Mouse (Mus musculus) midbrain, embryonic 11.5 days (tissue): ENCODE data around the gene Ddc. TPM values are rescaled to one million over a fixed set of nuclear protein-coding genes. Genes with fewer than 3 reads are reported as not detected.

Source experiments
- ATAC-seq: fragments of 200-750 bp; cut with Nextera tagmentation; 2 replicates; pipeline ENCODE4 v1.8.0; 2017; ENCODE audit warnings: moderate TSS enrichment, moderate library complexity; ENCODE audit not compliant: low FRiP score
- DNase-seq: peaks from one replicate; pipeline ENCODE4 v3.0.0; 2015; ENCODE audit warnings: low spot score; ENCODE audit errors: missing footprints
- H3K27ac ChIP-seq: fragments of 300-500 bp; sonication (generic); 2 replicates; pipeline ENCODE4 v1.5.1; 2014; ENCODE audit warnings: low read depth, low read length
- H3K27me3 ChIP-seq: fragments of 300-500 bp; sonication (generic); 2 replicates; pipeline ENCODE4 v1.6.1; 2014; ENCODE audit warnings: mild to moderate bottlenecking, low read length, moderate library complexity, mixed read lengths; ENCODE audit not compliant: control insufficient read depth, insufficient read depth
- H3K36me3 ChIP-seq: fragments of 300-500 bp; sonication (generic); 2 replicates; pipeline ENCODE4 v1.6.1; 2014; ENCODE audit warnings: mild to moderate bottlenecking, low read length, moderate library complexity, mixed read lengths; ENCODE audit not compliant: control insufficient read depth, insufficient read depth
- H3K4me1 ChIP-seq: fragments of 300-500 bp; sonication (generic); 2 replicates; pipeline ENCODE4 v1.6.1; 2014; ENCODE audit warnings: low read length; ENCODE audit not compliant: control insufficient read depth, insufficient read depth
- H3K4me2 ChIP-seq: fragments of 300-500 bp; sonication (generic); 2 replicates; pipeline ENCODE4 v1.6.1; 2014; ENCODE audit warnings: mild to moderate bottlenecking, moderate library complexity
- H3K4me3 ChIP-seq: fragments of 300-500 bp; sonication (generic); 2 replicates; pipeline ENCODE4 v1.5.1; 2014; ENCODE audit warnings: low read depth, low read length
- H3K9ac ChIP-seq: fragments of 300-500 bp; sonication (generic); 2 replicates; pipeline ENCODE4 v1.6.1; 2014; ENCODE audit warnings: low read length
- H3K9me3 ChIP-seq: fragments of 300-500 bp; sonication (generic); 2 replicates; pipeline ENCODE4 v1.6.1; 2016; ENCODE audit warnings: low read length; ENCODE audit not compliant: control insufficient read depth
- WGBS: fragments of 180-500 bp; shearing (Covaris S2); extraction: QIAGEN DNeasy Blood & Tissue Kit; methylation state at CpG from one replicate; pipeline ENCODE4 v1.1.7; 2014; 5-methylcytosine and 5-hydroxymethylcytosine counted together
- polyA plus RNA-seq: library from polyadenylated mRNA; unstranded; fragments of >200 nt; fragmentation: Nextera tagmentation; extraction: Ambion mirVana; gene quantifications from 2 replicates; pipeline ENCODE4 v1.2.1, GENCODE M21; 2014

Ddc gene
- polyA plus RNA-seq, 1 experiment from 2014 or later, result 18.0 TPM

DNA sequence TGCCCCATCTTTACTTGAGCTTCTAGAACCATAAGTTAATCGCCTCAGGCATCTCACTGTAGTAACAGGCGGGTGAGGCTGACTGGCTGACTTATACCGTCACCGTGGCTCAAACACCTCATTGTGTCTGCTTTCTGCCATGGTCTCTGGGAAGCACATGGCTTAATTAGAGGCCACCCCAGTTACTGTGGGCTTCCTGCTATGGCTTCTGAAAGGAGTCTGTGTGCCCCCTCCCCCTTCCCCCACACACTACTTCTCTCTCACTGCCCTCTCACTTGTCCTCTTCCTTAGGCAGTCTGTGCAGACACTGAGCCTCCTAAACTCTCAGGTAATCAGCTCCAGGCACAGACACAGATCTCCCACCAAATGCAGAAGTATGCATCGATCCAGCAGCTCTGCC lies 69.7 kb downstream of the Ddc start:
- Histone ChIP-seq H3K27me3 (no peaks in the 10 kb centered on the region), H3K9me3 (no peaks in the 10 kb centered on the region), H3K4me1 (peaks cover 65% of the 10 kb centered on the region), H3K4me2 (no peak overlapping the region), H3K36me3 (no peaks in the 10 kb centered on the region), H3K4me3 (no peak overlapping the region), H3K27ac (peak overlapping the region; percentile 67), H3K9ac (no peak overlapping the region; the same call in 1 of the 2 replicates)
- DNase-seq (peak; percentile 89), ATAC-seq (peak; percentile 45)
- 22% methylated on average over 5 of the region's 5 CpGs for WGBS

DNA sequence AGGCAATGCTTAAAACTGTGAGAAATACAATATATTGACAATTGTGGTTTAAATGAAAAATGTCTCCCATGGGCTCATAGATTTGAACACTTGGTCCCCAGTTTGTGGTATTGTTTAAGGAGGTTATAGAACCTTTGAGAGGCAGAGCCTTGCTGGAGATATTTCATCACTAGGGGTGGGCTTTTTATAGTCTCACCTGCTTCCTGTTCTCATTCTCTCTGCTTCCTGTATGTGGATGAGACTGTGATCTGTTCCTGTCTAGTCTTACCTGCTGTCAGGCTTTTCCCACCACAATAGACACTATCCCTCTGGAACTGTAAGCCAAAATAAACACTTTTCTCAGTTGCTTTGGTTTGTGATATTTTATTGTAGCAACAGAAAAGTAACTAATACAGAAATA lies 71.5 kb downstream of the Ddc start:
- ATAC-seq (no peak), DNase-seq (no peak)
- Histone ChIP-seq H3K4me3 (no peak overlapping the region), H3K9ac (no peak overlapping the region), H3K27ac (no peak overlapping the region), H3K4me1 (peaks cover 63% of the 10 kb centered on the region), H3K9me3 (no peaks in the 10 kb centered on the region), H3K27me3 (no peaks in the 10 kb centered on the region), H3K36me3 (no peaks in the 10 kb centered on the region), H3K4me2 (no peak overlapping the region)

DNA sequence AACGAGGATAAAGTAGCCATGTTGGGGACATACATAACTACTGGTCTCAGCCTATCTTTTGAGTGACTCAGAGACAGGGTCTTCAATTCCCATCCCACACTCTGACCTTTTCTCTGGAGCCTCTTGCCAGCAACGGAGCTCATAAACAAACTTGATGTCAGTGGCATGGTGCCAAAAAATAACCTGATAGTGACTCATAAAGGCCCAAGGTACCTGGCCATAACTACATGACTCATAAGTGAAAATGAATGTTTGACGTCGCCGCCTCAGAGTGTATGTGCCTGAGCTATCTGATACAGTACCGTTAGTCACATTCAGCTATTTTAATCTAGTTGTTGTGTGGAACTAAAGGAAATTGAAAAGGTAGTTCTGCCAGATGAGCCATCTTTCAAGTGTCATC lies 72.3 kb downstream of the Ddc start:
- Histone ChIP-seq H3K4me2 (no peak overlapping the region), H3K27me3 (no peaks in the 10 kb centered on the region), H3K9me3 (no peaks in the 10 kb centered on the region), H3K36me3 (no peaks in the 10 kb centered on the region), H3K4me3 (no peak overlapping the region), H3K27ac (no peak overlapping the region; the same call in 1 of the 2 replicates), H3K4me1 (peaks cover 64% of the 10 kb centered on the region), H3K9ac (no peak overlapping the region)
- DNase-seq (no peak), ATAC-seq (no peak)
- WGBS, result 90% methylated on average over 6 of the region's 6 CpGs

DNA sequence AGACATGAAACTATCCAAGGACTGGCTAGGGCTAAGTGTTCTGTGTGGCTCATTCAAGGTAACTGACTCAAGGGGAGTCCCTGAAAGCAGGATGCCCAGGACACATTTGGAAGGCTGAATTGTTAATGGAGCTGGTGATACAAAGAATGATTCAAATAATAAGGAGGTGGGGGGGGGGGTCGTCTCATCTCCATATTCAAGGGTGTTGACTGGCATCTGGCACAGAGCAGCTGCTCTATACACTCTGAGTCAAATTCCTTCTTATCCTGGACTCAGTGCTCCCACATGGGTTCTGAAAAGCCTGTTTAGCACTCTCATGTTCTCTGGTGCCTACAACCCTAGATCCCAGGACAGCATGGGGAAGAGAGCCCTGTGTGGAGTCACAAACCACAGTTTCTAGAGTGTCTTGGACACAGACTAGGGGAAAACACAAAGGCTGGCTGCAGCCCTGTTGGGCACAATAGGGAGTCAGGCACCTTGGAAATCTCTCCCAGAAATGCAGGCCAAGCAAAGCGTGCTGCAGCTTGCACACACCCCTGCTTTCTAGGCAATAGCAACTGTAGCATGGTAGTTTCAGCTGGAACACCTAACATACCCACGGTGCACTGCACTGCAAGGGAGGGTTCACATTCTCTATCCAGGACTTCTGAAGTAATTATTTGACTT lies 72.8 kb downstream of the Ddc start:
- Histone ChIP-seq H3K9ac (no peak overlapping the region), H3K4me3 (no peak overlapping the region), H3K4me1 (peaks cover 64% of the 10 kb centered on the region), H3K9me3 (no peaks in the 10 kb centered on the region), H3K27me3 (no peaks in the 10 kb centered on the region), H3K36me3 (no peaks in the 10 kb centered on the region), H3K27ac (peak overlapping the region; percentile 46; the same call in 1 of the 2 replicates), H3K4me2 (no peak overlapping the region)
- 48% methylated on average over 3 of the region's 3 CpGs for WGBS
- ATAC-seq (0 out of 2 replicates have a peak, but pooled peaks have one; percentile 10), DNase-seq (no peak)

DNA sequence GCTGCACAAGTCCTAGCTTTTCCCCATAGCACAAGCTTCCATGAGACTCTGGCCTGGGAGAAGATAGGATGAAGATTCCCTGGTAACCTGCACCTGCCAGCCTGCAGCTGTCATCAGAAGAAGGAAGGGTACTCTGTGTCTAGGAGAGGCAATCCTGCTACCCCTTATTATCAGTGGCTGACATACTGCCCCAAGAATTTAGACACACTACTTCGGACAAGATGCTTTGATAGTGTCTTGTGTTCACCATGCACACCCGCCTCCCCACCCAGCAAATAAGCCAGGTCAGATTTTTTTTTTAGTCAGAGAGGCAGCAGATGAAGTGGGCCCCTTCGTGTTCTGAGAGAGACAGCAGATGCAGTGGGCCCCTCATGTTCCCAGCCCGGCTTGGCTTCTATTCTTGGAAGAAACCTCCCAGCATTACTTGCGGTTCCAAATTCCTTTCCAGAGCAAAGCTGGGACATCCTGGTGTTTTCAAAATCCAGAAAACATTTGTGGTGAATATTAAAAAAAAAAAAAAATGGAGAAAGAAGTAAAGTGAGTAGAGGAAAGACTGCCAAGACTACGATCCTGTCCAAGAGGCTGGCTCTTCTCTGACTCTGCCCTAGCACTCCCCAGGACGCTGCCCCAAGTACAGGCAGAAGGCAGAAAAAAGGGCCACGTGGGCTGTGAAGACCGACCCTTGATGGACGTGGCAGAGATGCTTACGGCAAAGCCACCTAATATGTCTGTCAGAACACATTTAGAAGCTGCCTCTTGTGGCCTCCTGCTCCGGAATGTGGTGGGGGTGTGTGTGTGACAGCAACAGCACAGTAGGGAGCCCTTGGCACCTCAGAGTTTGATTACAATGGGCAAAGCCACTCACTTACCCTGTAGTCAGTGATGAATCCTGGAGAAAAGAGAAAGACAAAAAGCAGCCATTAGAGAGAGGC lies 73.7 kb downstream of the Ddc start:
- DNase-seq, result no peak

DNA sequence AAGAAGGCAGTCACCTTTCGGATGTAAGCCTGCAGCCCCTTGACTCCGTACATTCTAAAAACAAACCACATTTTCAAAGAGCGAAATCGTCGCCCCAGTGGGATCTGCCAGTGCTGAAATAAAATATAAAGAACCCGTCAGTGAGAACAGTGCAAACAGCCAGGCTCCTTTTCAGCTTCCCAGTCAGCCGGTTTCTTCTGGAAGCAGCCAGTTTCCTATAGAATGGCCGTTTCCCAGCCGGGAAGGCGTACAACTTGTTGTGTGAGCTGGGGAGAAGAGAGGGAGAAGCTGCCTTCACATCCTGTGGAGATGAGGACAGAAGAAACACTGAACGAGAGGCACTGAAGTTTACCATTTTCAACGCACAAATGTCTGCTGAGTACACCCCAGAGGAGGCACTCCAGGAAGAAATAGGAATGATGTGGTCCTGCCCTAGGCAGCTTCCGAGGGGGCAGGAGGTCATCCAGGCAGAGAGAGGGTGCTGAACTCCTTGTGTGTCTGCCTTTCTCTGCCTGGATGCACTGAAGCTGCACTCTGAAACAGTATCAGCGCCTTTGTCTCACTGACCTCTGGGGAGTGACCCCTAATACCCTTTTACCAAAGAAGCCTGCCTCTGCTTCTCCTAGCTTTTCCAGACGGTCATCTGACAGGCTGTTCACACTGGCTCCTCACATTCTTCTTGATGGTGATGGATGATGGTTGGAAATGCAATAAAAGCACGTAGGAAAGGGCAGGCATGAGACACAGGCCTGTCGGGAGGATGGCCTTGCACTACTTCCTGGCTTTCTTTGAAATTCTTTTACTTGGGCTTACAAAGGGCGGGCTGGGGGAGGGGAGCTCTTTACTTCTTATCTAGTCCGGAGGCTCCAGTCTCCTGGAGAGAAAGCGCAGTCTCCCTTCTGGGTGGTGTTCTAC lies 75.5 kb downstream of the Ddc start:
- Histone ChIP-seq H3K27ac (peak overlapping the region; percentile 90), H3K4me1 (peaks cover 44% of the 10 kb centered on the region), H3K4me2 (peak overlapping the region; percentile 19; the same call in 1 of the 2 replicates), H3K9ac (peak overlapping the region; percentile 46), H3K36me3 (no peaks in the 10 kb centered on the region), H3K9me3 (no peaks in the 10 kb centered on the region), H3K4me3 (no peak overlapping the region), H3K27me3 (no peaks in the 10 kb centered on the region)
- DNase-seq, result peak; percentile 94
- peak; percentile 43 for ATAC-seq
- 2% methylated on average over 20 of the region's 20 CpGs for WGBS

More for the DNA sequence above, 73.7 kb downstream of the Ddc start:
- Histone ChIP-seq H3K4me3 (no peak overlapping the region), H3K4me2 (no peak overlapping the region), H3K27ac (peak overlapping the region; percentile 41; the same call in 1 of the 2 replicates), H3K4me1 (peaks cover 57% of the 10 kb centered on the region), H3K27me3 (no peaks in the 10 kb centered on the region), H3K9me3 (no peaks in the 10 kb centered on the region), H3K36me3 (no peaks in the 10 kb centered on the region), H3K9ac (no peak overlapping the region)
- no peak for ATAC-seq
- WGBS, result 20% methylated on average over 12 of the region's 12 CpGs

DNA sequence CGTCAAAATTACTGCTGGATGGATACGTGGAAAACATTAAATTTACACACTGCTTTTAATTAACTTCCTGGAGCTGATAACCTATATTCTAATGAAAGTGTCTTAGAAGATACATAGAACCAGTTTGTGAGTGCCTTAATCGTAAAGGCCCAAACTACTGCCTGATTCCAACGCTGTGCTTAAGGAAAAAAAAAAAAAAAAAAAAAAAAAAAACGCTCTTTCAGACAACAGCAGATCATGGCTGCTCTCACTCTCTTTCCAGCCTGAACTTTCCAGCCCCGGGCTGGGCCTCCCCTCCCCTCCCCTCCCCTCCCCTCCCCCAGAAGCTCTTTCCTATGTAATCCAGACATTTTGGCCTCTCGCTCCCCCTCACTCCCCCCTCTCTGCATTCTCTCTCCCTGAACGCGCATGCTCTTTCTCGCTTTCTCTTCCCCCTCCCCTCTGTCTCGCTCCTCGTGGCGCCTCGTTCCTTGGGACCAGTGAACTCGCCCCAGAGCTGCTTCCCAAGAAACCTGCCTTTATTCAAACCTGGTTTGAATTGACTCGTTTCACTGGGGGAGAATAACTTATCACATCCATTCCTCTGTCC lies 76.5 kb downstream of the Ddc start:
- Histone ChIP-seq H3K36me3 (no peaks in the 10 kb centered on the region), H3K4me1 (peaks cover 44% of the 10 kb centered on the region), H3K9me3 (no peaks in the 10 kb centered on the region), H3K27ac (peak overlapping the region; percentile 90), H3K27me3 (no peaks in the 10 kb centered on the region), H3K4me2 (no peak overlapping the region), H3K4me3 (no peak overlapping the region), H3K9ac (peak overlapping the region; percentile 46)
- peak; percentile 87 for ATAC-seq
- WGBS, result 5% methylated on average over 16 of the region's 16 CpGs
- peak; percentile 96 for DNase-seq

DNA sequence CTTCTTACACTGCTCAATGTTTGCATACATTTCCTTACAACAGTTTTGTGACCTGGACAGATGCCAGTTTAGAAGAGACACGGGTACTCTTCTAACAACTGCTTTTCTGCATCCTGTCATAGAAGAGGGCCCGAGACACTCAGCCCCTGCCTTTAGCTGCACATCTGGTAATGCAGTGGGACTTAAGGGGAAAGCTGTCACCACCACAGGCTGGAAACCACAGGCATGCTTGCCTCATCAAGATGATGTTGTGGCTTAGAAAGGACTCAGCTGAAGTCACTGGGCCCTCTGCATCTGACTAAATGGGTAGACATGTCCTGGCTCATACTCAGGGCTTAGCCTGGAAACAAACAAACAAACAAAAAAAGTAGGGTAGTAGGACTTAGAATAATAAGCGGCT lies 77.2 kb downstream of the Ddc start:
- peak overlapping the region; percentile 37 for H3K9ac ChIP-seq
- no peaks in the 10 kb centered on the region for H3K9me3 ChIP-seq
- peak; percentile 1 for ATAC-seq
- no peak overlapping the region for H3K4me3 ChIP-seq
- peak overlapping the region; percentile 49; the same call in 1 of the 2 replicates for H3K27ac ChIP-seq
- DNase-seq, result peak; percentile 90
- H3K36me3 ChIP-seq, result no peaks in the 10 kb centered on the region
- 69% methylated on average over 3 of the region's 3 CpGs for WGBS
- H3K27me3 ChIP-seq, result no peaks in the 10 kb centered on the region
- H3K4me2 ChIP-seq, result no peak overlapping the region
- H3K4me1 ChIP-seq, result peaks cover 44% of the 10 kb centered on the region
